ENCODE assay signal across 26 mouse cellular contexts in genomic region chr10:61123276-61123913, GRCm38 (mm10). TPM values are rescaled to one million over a fixed set of nuclear protein-coding genes. Genes with fewer than 3 reads are reported as not detected.
A peak's percentile ranks its signal among the peaks of the same experiment; 100 is the strongest.
DNase-seq lines count a peak whose midpoint lies in the region; ATAC-seq and TF ChIP-seq lines count a peak whose summit lies in the region.
"Had no signal": no experiment of that assay in that cellular context is flagged by ENCODE, and none has a peak within 500 bp of the region (broad histone marks: within the 10 kb centered on the region; RNA-seq: fewer than 3 reads in every experiment).

No protein-coding gene starts in this region.

- peak overlapping the region; percentile 54 for H3K4me2 ChIP-seq in liver, embryonic 16.5 days (ENCODE audit: low read depth, low read length)
- H3K4me2 ChIP-seq: embryonic facial prominence, embryonic 13.5 days; heart, embryonic 15.5 days; hindbrain, embryonic 15.5 days; limb, embryonic 15.5 days; neural tube, embryonic 13.5 days had no signal

- no peaks in the 10 kb centered on the region for H3K27me3 ChIP-seq in liver, embryonic 16.5 days (ENCODE audit: control insufficient read depth, insufficient read depth, low read depth, low read length)
- H3K27me3 ChIP-seq: CH12.LX; embryonic facial prominence, embryonic 13.5 days; heart, embryonic 15.5 days; hindbrain, embryonic 15.5 days; limb, embryonic 15.5 days; neural tube, embryonic 13.5 days had no signal

- peak; percentile 11 for DNase-seq in 416B (ENCODE audit: low read depth)
- DNase-seq in liver: peak; percentile 52
- DNase-seq in cerebellum, postnatal 25 days: no peak
- no peak for DNase-seq in gastrocnemius, adult 2 months
- no peak for DNase-seq in layer of hippocampus, adult 11-12 months (ENCODE audit: low spot score)
- no peak for DNase-seq in frontal cortex, postnatal 36 days (ENCODE audit: low spot score in 2 of 2)
- DNase-seq: cerebellum, adult 11 months; cerebellum, postnatal 10 days; gastrocnemius, postnatal 25 days; heart, postnatal 4 days; kidney, adult 11 months; right cerebral cortex, adult 18-20 months; thymus, adult 18-20 months; thymus, postnatal 4 days had no signal

- ATAC-seq in liver, embryonic 16.5 days (ENCODE audit: low read depth): peak; percentile 96

- peak overlapping the region; percentile 41 for H3K9ac ChIP-seq in liver, embryonic 16.5 days (ENCODE audit: low read depth, low read length)
- H3K9ac ChIP-seq: embryonic facial prominence, embryonic 13.5 days; heart, embryonic 15.5 days; hindbrain, embryonic 15.5 days; limb, embryonic 15.5 days; neural tube, embryonic 13.5 days had no signal

- H3K4me1 ChIP-seq in embryonic fibroblast, embryonic 13.5 days (ENCODE audit: control insufficient read depth, insufficient read depth, low read length): peaks cover 3% of the 10 kb centered on the region
- H3K4me1 ChIP-seq in liver, embryonic 16.5 days (ENCODE audit: control insufficient read depth, low read depth, low read length): peaks cover 31% of the 10 kb centered on the region
- H3K4me1 ChIP-seq: embryonic facial prominence, embryonic 13.5 days; heart, embryonic 15.5 days; hindbrain, embryonic 15.5 days; limb, embryonic 15.5 days; neural tube, embryonic 13.5 days had no signal

- H3K9me3 ChIP-seq in liver, embryonic 16.5 days (replicated peaks; ENCODE audit: control insufficient read depth, low read length): no peaks in the 10 kb centered on the region
- H3K9me3 ChIP-seq: embryonic facial prominence, embryonic 13.5 days; heart, embryonic 15.5 days; hindbrain, embryonic 15.5 days; limb, embryonic 15.5 days; neural tube, embryonic 13.5 days had no signal

- H3K27ac ChIP-seq in embryonic fibroblast, embryonic 13.5 days (ENCODE audit: insufficient read depth, low read length): peak overlapping the region; percentile 56
- H3K27ac ChIP-seq in liver, embryonic 16.5 days (ENCODE audit: low read length): peak overlapping the region; percentile 95
- H3K27ac ChIP-seq in gastrocnemius, adult 2 months: no peak overlapping the region
- H3K27ac ChIP-seq: embryonic facial prominence, embryonic 13.5 days; heart, embryonic 15.5 days; hindbrain, embryonic 15.5 days; kidney, postnatal 0 days; layer of hippocampus, adult 2 months; limb, embryonic 15.5 days; neural tube, embryonic 13.5 days had no signal

- WGBS in liver, embryonic 16.5 days (ENCODE audit: insufficient replicate concordance): 36% methylated on average over 3 of the region's 3 CpGs

- 0 out of 2 replicates have a peak, but pooled peaks cover 3% of the 10 kb centered on the region for H3K36me3 ChIP-seq in liver, embryonic 16.5 days (ENCODE audit: control insufficient read depth, insufficient read depth)

- no peak overlapping the region for H3K4me3 ChIP-seq in embryonic fibroblast, embryonic 13.5 days (ENCODE audit: insufficient read depth, low read length)
- peak overlapping the region; percentile 30 for H3K4me3 ChIP-seq in liver, embryonic 16.5 days (ENCODE audit: low read depth, low read length)
- H3K4me3 ChIP-seq in gastrocnemius, adult 2 months: no peak overlapping the region
- H3K4me3 ChIP-seq: embryonic facial prominence, embryonic 13.5 days; heart, embryonic 15.5 days; hindbrain, embryonic 15.5 days; layer of hippocampus, adult 2 months; limb, embryonic 15.5 days; neural tube, embryonic 13.5 days had no signal

- intact Hi-C loops in gastrocnemius, adult 2 months (cut with DNase I): no loop called here

- TF ChIP-seq CTCF in embryonic fibroblast, embryonic 13.5 days (IDR thresholded peaks at IDR 0.05; ENCODE audit: borderline replicate concordance, insufficient read depth, low read length): no peak
- no peak for TF ChIP-seq CTCF in gastrocnemius, adult 2 months (IDR thresholded peaks at IDR 0.05)

- no peak for TF ChIP-seq POLR2A in embryonic fibroblast, embryonic 13.5 days (IDR thresholded peaks at IDR 0.05; ENCODE audit: low read depth, low read length)

RNA-seq across cellular contexts. Expression of gene Sgpl1, which starts 24.1 kb away (rescaled TPM):
- polyA plus RNA-seq in embryonic fibroblast, embryonic 13.5 days (2011; ENCODE audit: insufficient read length, low read depth, missing spikeins): 103 and 111 TPM in 2 replicates
- 20.1 and 22.0 TPM in 2 replicates for polyA plus RNA-seq in liver, embryonic 16.5 days (2015; fragmentation: Nextera tagmentation; extraction: Ambion mirVana)
- 1 to 10 TPM; 6.0 to 6.6 TPM for total RNA-seq in gastrocnemius, adult 2 months (2021)

RNA-seq across cellular contexts. Expression of gene Pcbd1, which starts 34.3 kb away (rescaled TPM):
- polyA plus RNA-seq in embryonic fibroblast, embryonic 13.5 days (2011; ENCODE audit: insufficient read length, low read depth, missing spikeins): 3.1 and 4.5 TPM in 2 replicates
- 210 and 223 TPM in 2 replicates for polyA plus RNA-seq in liver, embryonic 16.5 days (2015; fragmentation: Nextera tagmentation; extraction: Ambion mirVana)
- total RNA-seq in gastrocnemius, adult 2 months (2021): under 1 TPM in 1 of 2 experiments, not detected in 1; 0.54 TPM

RNA-seq across cellular contexts. Expression of gene Tbata, which starts 48.4 kb away (rescaled TPM):
- not detected in 2 replicates for polyA plus RNA-seq in embryonic fibroblast, embryonic 13.5 days (2011; ENCODE audit: insufficient read length, low read depth, missing spikeins)
- not detected in 2 replicates for polyA plus RNA-seq in liver, embryonic 16.5 days (2015; fragmentation: Nextera tagmentation; extraction: Ambion mirVana)
- total RNA-seq in gastrocnemius, adult 2 months (2021): not detected
- total RNA-seq: gastrocnemius, postnatal 25 days; heart, adult 8-10 months; heart, postnatal 4 days had no signal
- polyA plus RNA-seq: embryonic facial prominence, embryonic 13.5 days; forebrain, embryonic 11.5 days had no signal

Comparison
In these comparisons a context has a peak if more than half of its experiments do, and no peak if none do; other contexts are left out.
1. DNase-seq: peak in 416B (single experiment) and liver (single experiment); none in cerebellum, postnatal 25 days (0 of 2), gastrocnemius, adult 2 months (single experiment), layer of hippocampus, adult 11-12 months (single experiment) and frontal cortex, postnatal 36 days (0 of 2).
2. RNA of gene Pcbd1, which starts 34.3 kb away (polyA plus RNA-seq): 210 to 223 TPM in liver, embryonic 16.5 days; 3.1 to 4.5 TPM in embryonic fibroblast, embryonic 13.5 days; every median in the first group is over 10 times any median in the second.